Comparison of ENCODE assay signal across 8 mouse cellular contexts in genomic region chr17:90455904-90456303, GRCm38 (mm10).
A peak's percentile ranks its signal among the peaks of the same experiment; 100 is the strongest.
DNase-seq lines count a peak whose midpoint lies in the region; ATAC-seq and TF ChIP-seq lines count a peak whose summit lies in the region.

No protein-coding gene starts in this region.

- intact Hi-C loops in heart, postnatal 14 days (cut with DNase I), result no loop called here

- no peak overlapping the region for H3K27ac ChIP-seq in heart, embryonic 15.5 days
- H3K27ac ChIP-seq in forebrain, embryonic 12.5 days, result no peak overlapping the region
- no peak overlapping the region for H3K27ac ChIP-seq in midbrain, embryonic 10.5 days (replicated peaks)
- no peak overlapping the region for H3K27ac ChIP-seq in stomach, embryonic 16.5 days (ENCODE audit: low read length)

- no peaks in the 10 kb centered on the region for H3K36me3 ChIP-seq in heart, embryonic 15.5 days
- H3K36me3 ChIP-seq in forebrain, embryonic 12.5 days (replicated peaks), result no peaks in the 10 kb centered on the region
- H3K36me3 ChIP-seq in midbrain, embryonic 10.5 days, result no peaks in the 10 kb centered on the region
- H3K36me3 ChIP-seq in stomach, embryonic 16.5 days (ENCODE audit: control insufficient read depth, insufficient read depth, low read length), result no peaks in the 10 kb centered on the region

- no peak for DNase-seq in heart, postnatal 14 days
- DNase-seq in brain, embryonic 14.5 days (ENCODE audit: low read depth), result peak; percentile 88
- peak; percentile 56 to 67 for DNase-seq in layer of hippocampus, adult 8-10 months (ENCODE audit: low spot score in 2 of 2)
- peak; percentile 58 for DNase-seq in midbrain, embryonic 10.5 days (ENCODE audit: low spot score)
- DNase-seq in adrenal gland, postnatal 25 days, result no peak

- H3K9ac ChIP-seq in heart, embryonic 15.5 days, result no peak overlapping the region
- peak overlapping the region; percentile 82; the same call in 1 of the 2 replicates for H3K9ac ChIP-seq in forebrain, embryonic 12.5 days
- no peak overlapping the region for H3K9ac ChIP-seq in stomach, embryonic 16.5 days (ENCODE audit: low read length)

- peak overlapping the region; percentile 53 for H3K4me3 ChIP-seq in heart, embryonic 15.5 days
- H3K4me3 ChIP-seq in forebrain, embryonic 12.5 days (replicated peaks), result peak overlapping the region; percentile 68
- peak overlapping the region; percentile 78 for H3K4me3 ChIP-seq in midbrain, embryonic 10.5 days
- peak overlapping the region; percentile 55 for H3K4me3 ChIP-seq in stomach, embryonic 16.5 days (replicated peaks; ENCODE audit: low read length)

- no peak for TF ChIP-seq CTCF in brain, embryonic 14.5 days (IDR thresholded peaks at IDR 0.05; ENCODE audit: borderline replicate concordance, extremely low read depth, insufficient read depth, insufficient read length)

- WGBS in heart, embryonic 15.5 days, result under 1% methylated on average over 13 of the region's 13 CpGs
- WGBS in forebrain, embryonic 12.5 days, result under 1% methylated on average over 13 of the region's 13 CpGs
- 0% methylated on average over 13 of the region's 13 CpGs for WGBS in midbrain, embryonic 10.5 days
- under 1% methylated on average over 13 of the region's 13 CpGs for WGBS in stomach, embryonic 16.5 days

- H3K9me3 ChIP-seq in heart, embryonic 15.5 days (replicated peaks), result no peaks in the 10 kb centered on the region
- H3K9me3 ChIP-seq in forebrain, embryonic 12.5 days, result no peaks in the 10 kb centered on the region
- H3K9me3 ChIP-seq in midbrain, embryonic 10.5 days (replicated peaks), result no peaks in the 10 kb centered on the region
- no peaks in the 10 kb centered on the region for H3K9me3 ChIP-seq in stomach, embryonic 16.5 days (replicated peaks; ENCODE audit: control insufficient read depth, low read length)

- peaks cover 14% of the 10 kb centered on the region for H3K4me1 ChIP-seq in heart, embryonic 15.5 days (replicated peaks)
- peaks cover 14% of the 10 kb centered on the region for H3K4me1 ChIP-seq in forebrain, embryonic 12.5 days
- H3K4me1 ChIP-seq in midbrain, embryonic 10.5 days, result peaks cover 23% of the 10 kb centered on the region
- H3K4me1 ChIP-seq in stomach, embryonic 16.5 days (ENCODE audit: control insufficient read depth, insufficient read depth, low read length), result no peaks in the 10 kb centered on the region

- peak overlapping the region; percentile 91 for H3K4me2 ChIP-seq in heart, embryonic 15.5 days
- H3K4me2 ChIP-seq in forebrain, embryonic 12.5 days, result peak overlapping the region; percentile 95
- H3K4me2 ChIP-seq in stomach, embryonic 16.5 days (ENCODE audit: low read depth, low read length), result peak overlapping the region; percentile 80

- peak; percentile 70; the same call in 1 of the 2 replicates for ATAC-seq in heart, embryonic 15.5 days (replicated peaks; ENCODE audit: insufficient number of reproducible peaks, insufficient read depth, low FRiP score, low read depth)
- ATAC-seq in forebrain, embryonic 12.5 days (ENCODE audit: low FRiP score), result peak; percentile 53; the same call in 1 of the 2 replicates
- ATAC-seq in stomach, embryonic 16.5 days (ENCODE audit: insufficient read depth, low FRiP score), result peak; percentile 71

- TF ChIP-seq POLR2A in brain, embryonic 14.5 days (IDR thresholded peaks at IDR 0.05; ENCODE audit: borderline replicate concordance, extremely low read depth, insufficient read depth, insufficient read length, poor library complexity, severe bottlenecking), result no peak

- peaks cover 49% of the 10 kb centered on the region for H3K27me3 ChIP-seq in heart, embryonic 15.5 days
- H3K27me3 ChIP-seq in forebrain, embryonic 12.5 days, result peaks cover 31% of the 10 kb centered on the region
- peaks cover 45% of the 10 kb centered on the region for H3K27me3 ChIP-seq in midbrain, embryonic 10.5 days (ENCODE audit: low read depth, poor library complexity, severe bottlenecking)
- H3K27me3 ChIP-seq in stomach, embryonic 16.5 days (ENCODE audit: control insufficient read depth, insufficient read depth, low read length), result peaks cover 27% of the 10 kb centered on the region

Comparison
In these comparisons a context has a peak if more than half of its experiments do, and no peak if none do; other contexts are left out.
1. DNase-seq: peak in brain, embryonic 14.5 days (single experiment), layer of hippocampus, adult 8-10 months (2 of 2) and midbrain, embryonic 10.5 days (single experiment); none in heart, postnatal 14 days (0 of 2) and adrenal gland, postnatal 25 days (single experiment).
2. Peak in every context shown above with its lines, with median percentiles within 50 percentile points of each other: ATAC-seq, H3K4me2 ChIP-seq and H3K4me3 ChIP-seq.